Mouse (Mus musculus) cerebellum, adult 18-20 months (tissue): Measurements from ENCODE around the gene Ddx19a.
"Not testable (repeated sequence)": the region's sequence is repeated elsewhere in the genome, so short reads cannot be mapped to it uniquely, and the experiment has no call there.

Experiments used
- DNase-seq, 2 experiments: peaks; one replicate each; pipeline ENCODE4 v3.0.0; 2021

Ddx19a gene

DNA sequence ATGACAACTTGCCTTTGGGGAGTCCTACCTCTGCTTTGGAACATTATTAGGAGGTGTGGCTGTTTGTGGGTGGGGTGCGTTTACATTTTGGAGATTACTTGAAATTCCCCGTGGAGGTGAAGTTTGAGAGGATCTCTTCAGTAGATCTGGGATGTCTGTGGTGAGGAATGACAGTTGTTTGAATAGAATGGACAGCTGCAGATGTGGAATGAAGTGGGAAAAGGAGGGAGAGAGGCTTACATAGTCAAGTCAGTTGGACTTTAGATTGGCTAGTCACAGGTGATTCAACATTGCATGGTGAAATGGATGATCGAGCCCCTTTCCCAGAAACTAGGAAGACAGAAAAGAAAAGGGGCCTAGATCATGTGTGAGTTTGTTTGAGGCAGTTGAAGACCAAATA, 65.2 kb downstream of the Ddx19a start:
- DNase-seq: no peak

DNA sequence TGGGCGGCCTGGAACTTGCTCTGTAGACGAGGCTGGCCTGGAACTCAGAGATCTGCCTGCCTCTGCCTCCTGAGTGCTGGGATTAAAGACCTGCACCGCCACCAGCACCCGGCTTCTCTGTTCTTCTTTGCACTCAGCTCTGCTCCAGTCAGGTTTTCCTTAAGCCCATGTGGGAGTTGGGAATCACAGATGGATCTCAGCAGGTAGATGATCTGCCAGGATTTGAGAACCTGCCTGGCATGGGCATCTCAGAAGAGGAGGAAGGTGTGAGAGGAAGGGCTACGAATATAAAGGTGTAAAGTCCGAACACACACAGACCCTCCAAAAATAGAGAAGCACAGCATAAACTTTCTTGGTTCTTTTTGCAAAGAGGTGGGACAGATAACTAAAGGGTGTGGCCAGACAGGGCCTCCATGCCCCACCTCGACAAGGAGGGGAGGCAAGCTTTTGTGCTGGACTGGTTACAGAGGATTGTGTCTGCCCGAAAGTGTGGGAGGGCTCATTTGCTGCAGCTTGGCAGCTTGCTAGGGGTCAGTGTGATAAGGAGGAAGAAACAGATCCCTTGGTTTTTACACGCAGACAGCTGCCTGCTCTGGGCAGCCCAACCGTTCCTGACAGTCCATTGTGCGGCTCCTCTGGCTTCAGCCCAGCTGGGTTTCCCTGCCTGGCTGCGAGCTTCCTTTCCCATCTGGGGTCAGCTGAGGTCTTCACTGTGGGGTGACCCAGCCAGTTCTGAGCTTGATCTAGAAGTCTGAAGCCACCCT, 66.2 kb downstream of the Ddx19a start:
- peak; percentile 76 to 82 for DNase-seq

DNA sequence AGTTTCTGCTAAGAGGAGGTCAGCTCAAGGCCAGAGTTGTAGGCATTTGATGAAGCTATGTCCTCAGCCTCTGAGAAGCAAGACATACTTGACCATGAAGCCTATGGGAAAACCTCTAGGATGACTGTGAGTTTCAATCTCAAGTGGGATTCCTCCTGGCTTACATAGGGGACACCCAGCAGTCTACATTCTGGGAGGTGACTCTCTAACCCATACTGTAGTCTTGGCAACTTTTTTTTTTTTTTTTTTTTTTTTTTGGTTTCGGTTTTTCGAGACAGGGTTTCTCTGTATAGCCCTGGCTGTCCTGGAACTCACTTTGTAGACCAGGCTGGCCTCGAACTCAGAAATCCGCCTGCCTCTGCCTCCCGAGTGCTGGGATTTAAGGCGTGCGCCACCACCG, 67.9 kb downstream of the Ddx19a start:
- not testable (repeated sequence) for DNase-seq

DNA sequence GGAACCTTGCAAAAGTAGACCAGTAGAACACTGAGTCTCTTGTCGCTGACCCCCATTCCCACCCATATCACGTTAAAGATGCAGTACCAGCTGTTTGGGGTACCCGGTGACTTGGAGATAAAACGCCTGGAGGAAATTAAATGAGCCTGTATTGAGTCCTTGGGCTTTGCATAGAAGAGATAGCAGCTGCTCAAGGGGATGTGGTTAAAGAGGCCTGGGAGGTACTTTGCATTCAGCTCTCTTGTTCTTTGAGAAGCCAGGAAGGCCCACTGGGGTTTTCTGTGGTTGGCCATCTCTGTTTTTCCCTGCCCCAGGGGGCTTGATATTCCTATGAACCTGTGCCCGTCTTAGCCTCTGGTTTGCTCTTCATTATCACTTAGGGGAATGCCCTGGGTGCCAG, 68.5 kb downstream of the Ddx19a start:
- no peak for DNase-seq

DNA sequence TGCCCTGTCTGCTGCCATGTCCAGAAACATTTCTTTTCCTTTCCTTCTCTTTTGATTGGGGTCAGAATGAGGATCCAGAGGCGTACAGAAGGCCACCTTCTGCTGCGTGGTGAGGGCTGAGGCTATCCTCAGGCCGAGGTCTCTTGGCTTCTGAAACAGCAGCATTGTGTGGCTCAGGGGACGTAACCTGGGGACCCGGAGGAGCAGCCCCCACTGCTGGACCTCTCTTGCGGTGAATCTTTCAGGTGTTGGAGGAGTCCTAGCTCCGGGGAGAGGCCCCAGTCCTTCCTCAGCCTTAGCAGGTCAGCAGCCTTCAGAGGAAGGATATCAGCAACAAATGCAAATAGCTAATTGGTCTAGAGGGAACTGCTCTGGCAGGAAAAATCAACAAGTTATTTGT, 69.2 kb downstream of the Ddx19a start:
- DNase-seq: no peak

DNA sequence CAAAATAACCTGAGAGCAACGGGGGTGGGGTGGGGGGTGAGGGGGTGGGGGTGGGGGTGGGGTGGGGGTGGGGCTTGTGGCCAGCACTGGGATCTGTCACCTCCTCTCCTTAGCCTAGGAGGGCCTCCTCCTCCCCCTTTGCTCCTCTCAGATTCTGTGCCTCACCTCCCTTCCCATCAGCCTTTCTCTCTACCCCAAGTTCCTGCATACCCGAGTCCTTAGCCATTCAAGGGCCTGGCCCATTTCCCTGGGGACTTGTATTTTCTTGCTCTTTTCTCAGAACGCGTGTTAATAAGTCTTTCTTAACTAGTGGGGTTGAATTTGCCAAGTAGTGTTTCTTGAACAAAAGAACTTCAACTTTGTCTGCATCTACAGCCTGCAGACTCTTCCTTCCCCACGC, 70.9 kb downstream of the Ddx19a start:
- no peak for DNase-seq

DNA sequence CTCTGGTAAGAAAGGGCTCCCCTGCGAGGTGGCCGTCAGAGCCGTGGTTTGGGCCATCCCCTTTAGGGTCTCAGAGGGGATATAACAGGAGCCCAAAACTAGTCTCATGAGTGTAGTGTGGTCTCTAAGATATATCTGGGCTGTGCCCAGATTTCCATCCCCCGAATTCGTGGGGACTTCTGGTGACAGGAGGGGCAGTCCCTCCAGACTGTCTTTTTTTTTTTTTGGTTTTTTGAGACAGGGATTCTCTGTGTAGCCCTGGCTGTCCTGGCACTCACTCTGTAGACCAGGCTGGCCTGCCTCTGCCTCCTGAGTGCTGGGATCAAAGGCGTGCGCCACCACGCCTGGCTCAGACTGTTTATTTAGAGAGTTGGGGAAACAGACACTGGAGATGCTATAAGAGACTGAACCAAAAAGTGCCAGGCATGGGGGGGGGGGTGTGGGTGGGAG, 71.9 kb downstream of the Ddx19a start:
- DNase-seq: no peak
